Mouse (Mus musculus) intestine, embryonic 14.5 days (tissue): ENCODE results near the gene Pik3r2. TPM values are rescaled to one million over a fixed set of nuclear protein-coding genes. Genes with fewer than 3 reads are reported as not detected.
A peak's percentile ranks its signal among the peaks of the same experiment; 100 is the strongest.

Experiments used
- ATAC-seq: fragments of 200-750 bp; cut with Nextera tagmentation; replicated peaks from 2 replicates; pipeline ENCODE4 v1.8.0; 2017; ENCODE audit warnings: low read depth, moderate number of reproducible peaks, moderate TSS enrichment, moderate library complexity; ENCODE audit not compliant: low FRiP score, low TSS enrichment
- DNase-seq: peaks from one replicate; pipeline ENCODE4 v3.0.0-alpha.2; 2018; ENCODE audit warnings: low spot score
- H3K27ac ChIP-seq: fragments of 300-500 bp; sonication (generic); 2 replicates; pipeline ENCODE4 v1.5.1; 2014; ENCODE audit warnings: low read depth, mild to moderate bottlenecking, control low read depth
- H3K27me3 ChIP-seq: fragments of 300-500 bp; sonication (generic); replicated peaks from 2 replicates; pipeline ENCODE4 v1.6.1; 2014; ENCODE audit warnings: low read length, control low read depth; ENCODE audit not compliant: control insufficient read depth, insufficient read depth
- H3K36me3 ChIP-seq: fragments of 300-500 bp; sonication (generic); 2 replicates; pipeline ENCODE4 v1.6.1; 2014; ENCODE audit warnings: low read length, control low read depth; ENCODE audit not compliant: control insufficient read depth, insufficient read depth
- H3K4me1 ChIP-seq: fragments of 300-500 bp; sonication (generic); replicated peaks from 2 replicates; pipeline ENCODE4 v1.6.1; 2014; ENCODE audit warnings: low read length, control low read depth, mixed read lengths; ENCODE audit not compliant: control insufficient read depth, insufficient read depth
- H3K4me2 ChIP-seq: fragments of 300-500 bp; sonication (generic); 2 replicates; pipeline ENCODE4 v1.6.1; 2014; ENCODE audit warnings: low read length
- H3K4me3 ChIP-seq: fragments of 300-500 bp; sonication (generic); 2 replicates; pipeline ENCODE4 v1.5.1; 2014; ENCODE audit warnings: low read depth, low read length, control low read depth, mixed read lengths
- H3K9ac ChIP-seq: fragments of 300-500 bp; sonication (generic); 2 replicates; pipeline ENCODE4 v1.6.1; 2014; ENCODE audit warnings: mild to moderate bottlenecking, low read length
- H3K9me3 ChIP-seq: fragments of 300-500 bp; sonication (generic); 2 replicates; pipeline ENCODE4 v1.6.1; 2016; ENCODE audit warnings: low read length, control low read depth; ENCODE audit not compliant: control insufficient read depth
- WGBS: fragments of 180-500 bp; shearing (Covaris S2); extraction: QIAGEN DNeasy Blood & Tissue Kit; methylation state at CpG from one replicate; pipeline ENCODE4 v1.1.7; 2014; 5-methylcytosine and 5-hydroxymethylcytosine counted together
- polyA plus RNA-seq: library from polyadenylated mRNA; unstranded; fragments of >200 nt; fragmentation: Nextera tagmentation; extraction: Ambion mirVana; gene quantifications from 2 replicates; pipeline ENCODE4 v1.2.1, GENCODE M21; 2014

Gene Pik3r2
- polyA plus RNA-seq, 1 experiment from 2014 or later: 47.3 TPM

- Histone ChIP-seq H3K4me1 (no peaks in the 10 kb centered on the region), H3K27ac (no peak overlapping the region), H3K9me3 (no peaks in the 10 kb centered on the region), H3K4me2 (no peak overlapping the region), H3K36me3 (no peaks in the 10 kb centered on the region), H3K9ac (no peak overlapping the region), H3K27me3 (peaks cover 26% of the 10 kb centered on the region), H3K4me3 (no peak overlapping the region)
- DNase-seq (no peak), ATAC-seq (no peak)
- 43% methylated on average over 4 of the region's 4 CpGs for WGBS
Measured at GRCm38 (mm10) chr8:70812885-70813284, 36.4 kb upstream of the Pik3r2 start.

DNA sequence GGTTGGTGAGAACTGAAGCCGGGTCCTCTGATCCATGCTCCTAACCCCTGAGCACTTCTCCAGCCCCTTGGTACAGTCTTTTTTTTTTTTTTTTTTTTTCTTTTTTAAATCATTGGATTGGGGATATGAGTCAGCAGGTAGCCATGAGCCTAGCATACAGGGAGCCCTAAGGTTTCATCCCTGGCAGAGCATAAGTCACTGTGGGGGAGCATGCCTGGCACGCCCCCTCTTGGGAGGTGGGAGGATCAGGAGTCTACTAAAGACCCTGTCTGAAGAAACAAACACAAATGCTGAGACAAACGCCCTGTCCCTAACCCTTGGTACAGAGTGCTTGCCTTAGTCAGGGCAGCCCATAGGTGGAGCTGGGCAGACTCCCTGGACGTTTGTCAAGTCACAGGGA lies 35.5 kb upstream of the Pik3r2 start:
- Histone ChIP-seq H3K36me3 (no peaks in the 10 kb centered on the region), H3K9me3 (no peaks in the 10 kb centered on the region), H3K4me2 (no peak overlapping the region), H3K4me1 (no peaks in the 10 kb centered on the region), H3K27ac (no peak overlapping the region), H3K27me3 (peaks cover 20% of the 10 kb centered on the region), H3K9ac (no peak overlapping the region), H3K4me3 (no peak overlapping the region)
- no peak for DNase-seq
- no peak for ATAC-seq
- 45% methylated on average over 4 of the region's 4 CpGs for WGBS

DNA sequence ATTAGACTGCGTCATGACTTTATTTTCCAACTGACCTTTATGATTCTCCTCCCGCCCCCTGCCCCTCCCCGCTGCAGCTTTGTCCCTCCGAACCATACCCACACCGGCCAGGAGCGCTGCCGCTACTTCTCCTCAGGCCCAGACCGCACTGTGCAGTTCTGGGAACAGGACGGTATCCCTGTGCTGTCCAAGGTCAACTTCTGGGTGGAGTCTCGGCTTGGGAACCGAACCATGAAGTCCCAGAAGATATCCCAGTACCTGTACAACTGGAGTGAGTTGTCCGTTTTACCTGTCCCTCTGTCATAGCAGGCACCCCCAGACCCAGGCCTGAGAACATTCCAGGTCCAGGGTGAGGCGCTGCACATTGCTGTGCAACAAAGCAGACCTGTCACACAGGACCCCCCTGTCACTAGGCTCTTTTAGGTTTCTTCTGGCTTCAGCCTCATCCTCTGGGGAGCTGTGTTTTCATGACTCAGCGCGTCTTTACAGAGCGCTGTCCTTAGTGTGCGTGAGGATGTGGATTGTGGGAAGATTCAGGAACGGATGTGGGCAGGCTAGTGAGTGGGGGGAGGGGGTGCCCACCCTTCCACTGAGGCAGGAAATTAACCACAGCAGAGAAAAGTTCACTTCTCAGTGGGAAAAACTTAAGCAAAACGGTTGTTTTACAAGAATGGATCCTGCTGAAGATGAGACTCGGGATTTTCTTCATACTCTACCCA lies 34.6 kb upstream of the Pik3r2 start:
- DNase-seq (no peak), ATAC-seq (no peak)
- Histone ChIP-seq H3K9me3 (no peaks in the 10 kb centered on the region), H3K4me1 (no peaks in the 10 kb centered on the region), H3K4me3 (no peak overlapping the region), H3K27ac (no peak overlapping the region), H3K36me3 (no peaks in the 10 kb centered on the region), H3K4me2 (no peak overlapping the region), H3K27me3 (peaks cover 12% of the 10 kb centered on the region), H3K9ac (no peak overlapping the region)
- 72% methylated on average over 20 of the region's 20 CpGs for WGBS

DNA sequence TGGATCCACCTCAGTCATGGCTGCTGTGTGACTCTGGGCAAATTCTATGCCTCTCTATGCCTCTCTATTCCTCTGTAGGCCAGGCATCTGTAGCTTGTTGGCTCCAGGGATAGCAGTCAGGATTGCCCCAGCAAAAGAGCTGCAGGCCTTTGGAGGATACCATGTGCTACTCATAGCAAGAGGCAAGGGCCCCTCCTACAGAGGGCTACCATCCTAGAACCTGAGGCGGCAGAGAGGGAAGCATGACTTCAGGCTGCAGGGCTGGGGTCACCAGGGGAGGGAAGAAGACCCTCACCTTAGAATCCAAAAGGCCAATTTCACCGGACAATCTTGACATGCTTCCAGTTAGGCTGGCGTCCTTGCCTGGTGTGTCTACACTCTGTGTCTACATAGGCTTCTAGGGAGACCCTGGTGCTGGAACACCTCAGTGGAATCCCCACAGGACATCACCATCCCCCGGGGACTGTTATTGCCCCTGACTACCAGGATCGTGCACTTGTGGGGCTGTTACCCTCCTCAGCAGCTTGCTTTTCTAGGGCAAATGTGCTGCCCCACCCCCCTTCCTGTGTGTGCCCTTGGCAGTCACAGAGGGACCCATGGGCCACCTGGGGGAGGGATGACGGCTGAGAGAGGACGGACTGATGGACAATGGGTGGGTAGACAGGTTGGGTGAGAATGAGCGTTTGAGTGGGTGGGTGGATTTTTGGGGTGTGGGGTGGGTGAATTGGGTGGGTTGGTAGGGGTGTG lies 32.6 kb upstream of the Pik3r2 start:
- 77% methylated on average over 8 of the region's 8 CpGs for WGBS
- peaks cover 3% of the 10 kb centered on the region; the same call in 1 of the 2 replicates for H3K4me1 ChIP-seq
- H3K4me3 ChIP-seq: no peak overlapping the region
- DNase-seq (no peak), ATAC-seq (no peak)
- no peak overlapping the region for H3K4me2 ChIP-seq
- H3K9ac ChIP-seq: no peak overlapping the region
- H3K27me3 ChIP-seq: peaks cover 3% of the 10 kb centered on the region
- H3K27ac ChIP-seq: no peak overlapping the region
- H3K9me3 ChIP-seq: no peaks in the 10 kb centered on the region
- no peaks in the 10 kb centered on the region for H3K36me3 ChIP-seq

DNA sequence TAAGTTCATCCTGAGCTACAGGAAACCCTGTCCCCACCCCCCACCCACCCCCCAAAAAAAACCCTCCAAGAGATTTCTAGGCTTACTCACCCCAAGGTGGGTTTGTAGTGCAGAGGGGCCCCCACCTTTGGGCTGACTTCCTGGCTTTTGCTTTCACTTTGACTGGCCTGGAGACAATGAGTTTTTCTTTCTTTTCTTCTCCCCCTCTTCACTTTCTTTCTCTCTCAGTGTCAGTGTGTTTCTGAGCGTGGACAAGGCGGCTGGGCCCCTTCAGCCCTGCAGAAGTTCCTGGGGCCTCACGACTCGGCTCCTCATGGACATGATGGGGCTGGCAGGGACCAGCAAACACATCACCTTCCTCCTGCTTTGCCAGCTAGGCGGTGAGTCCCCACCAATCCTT lies 31.7 kb upstream of the Pik3r2 start, which contains the start of gene Il12rb1:
TSS of gene Il12rb1 (plus strand) at position 211 of the 400 bp plus-strand sequence.
- Histone ChIP-seq H3K4me3 (no peak within 1 kb of the TSS), H3K4me2 (no peak within 1 kb of the TSS), H3K27ac (no peak within 1 kb of the TSS), H3K9me3 (no peaks in the 10 kb centered on the region), H3K27me3 (peaks cover 9% of the 10 kb centered on the region), H3K36me3 (no peaks in the 10 kb centered on the region), H3K4me1 (peaks cover 8% of the 10 kb centered on the region; the same call in 1 of the 2 replicates), H3K9ac (no peak within 1 kb of the TSS)
- 66% methylated on average over 5 of the region's 5 CpGs for WGBS
- ATAC-seq: no peak
- no peak for DNase-seq

DNA sequence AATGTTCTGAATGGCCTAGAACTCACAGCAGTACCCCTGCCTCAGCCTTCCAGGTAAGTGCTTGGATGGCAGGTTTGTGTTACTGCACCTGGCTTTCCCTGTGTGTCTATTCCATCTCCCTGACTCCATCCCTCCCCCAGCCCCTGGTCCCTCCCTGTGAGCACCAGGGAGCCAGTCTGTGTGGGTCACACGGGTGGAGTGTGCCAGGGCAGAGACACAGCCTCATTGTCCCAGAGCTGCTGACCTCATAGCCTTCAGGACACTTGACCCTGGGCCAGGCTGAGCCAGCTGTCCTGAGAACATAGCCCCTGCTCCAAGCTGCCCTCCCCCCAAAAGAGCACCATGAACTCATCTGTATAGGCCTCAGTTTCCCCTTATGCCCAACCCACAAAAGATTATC lies 30.8 kb upstream of the Pik3r2 start:
- Histone ChIP-seq H3K36me3 (no peaks in the 10 kb centered on the region), H3K9me3 (no peaks in the 10 kb centered on the region), H3K4me1 (peaks cover 8% of the 10 kb centered on the region; the same call in 1 of the 2 replicates), H3K9ac (no peak overlapping the region), H3K27ac (no peak overlapping the region), H3K4me2 (no peak overlapping the region), H3K27me3 (peaks cover 16% of the 10 kb centered on the region), H3K4me3 (no peak overlapping the region)
- DNase-seq: no peak
- 54% methylated on average over 1 of the region's 1 CpGs for WGBS
- no peak for ATAC-seq

- 74% methylated on average over 4 of the region's 4 CpGs for WGBS
- ATAC-seq: no peak
Measured at GRCm38 (mm10) chr8:70806541-70806940, 30.0 kb upstream of the Pik3r2 start.

GRCm38 (mm10) chr8:70804481-70805206 lies 28.1 kb upstream of the Pik3r2 start, which contains the start of gene Mast3:
Gene Mast3 (minus strand): TSS chr8:70805054.
- H3K9me3 ChIP-seq: no peaks in the 10 kb centered on the region
- peak; percentile 85 for ATAC-seq
- 2% methylated on average over 45 of the region's 45 CpGs for WGBS
- H3K9ac ChIP-seq: 0 out of 2 replicates have a peak within 1 kb of the TSS, but pooled peaks have one; percentile 17
- peak within 1 kb of the TSS; percentile 41 for H3K4me3 ChIP-seq
- H3K27me3 ChIP-seq: peaks cover 31% of the 10 kb centered on the region
- no peak within 1 kb of the TSS for H3K27ac ChIP-seq
- H3K36me3 ChIP-seq: no peaks in the 10 kb centered on the region
- peaks cover 8% of the 10 kb centered on the region; the same call in 1 of the 2 replicates for H3K4me1 ChIP-seq
- H3K4me2 ChIP-seq: peak within 1 kb of the TSS; percentile 67
- peak; percentile 88 for DNase-seq

More at GRCm38 (mm10) chr8:70806541-70806940, 30.0 kb upstream of the Pik3r2 start:
- Histone ChIP-seq H3K27ac (no peak overlapping the region), H3K4me2 (no peak overlapping the region), H3K9ac (no peak overlapping the region), H3K4me3 (no peak overlapping the region), H3K4me1 (peaks cover 8% of the 10 kb centered on the region; the same call in 1 of the 2 replicates), H3K27me3 (peaks cover 18% of the 10 kb centered on the region), H3K9me3 (no peaks in the 10 kb centered on the region), H3K36me3 (no peaks in the 10 kb centered on the region)
- DNase-seq: no peak
